Mouse (Mus musculus) thymus, adult 2 months (tissue): ENCODE measurements around the gene Arhgdig. TPM values are rescaled to one million over a fixed set of nuclear protein-coding genes. Genes with fewer than 3 reads are reported as not detected.

Source experiments
- DNase-seq: peaks from one replicate; pipeline ENCODE4 v3.0.0; 2021
- H3K27ac ChIP-seq: fragments of 200-500 bp; 2 replicates; pipeline ENCODE4 v1.5.1; 2012; ENCODE audit warnings: low read length, control low read depth; ENCODE audit not compliant: control insufficient read depth, insufficient read depth
- H3K27me3 ChIP-seq: fragments of 200-500 bp; 2 replicates; pipeline ENCODE4 v1.6.1; 2012; ENCODE audit warnings: mild to moderate bottlenecking, low read length, moderate library complexity, mixed read lengths; ENCODE audit not compliant: control insufficient read depth, insufficient read depth
- H3K36me3 ChIP-seq: fragments of 200-500 bp; 2 replicates; pipeline ENCODE4 v1.6.1; 2012; ENCODE audit warnings: mild to moderate bottlenecking, low read length, moderate library complexity; ENCODE audit not compliant: control insufficient read depth, insufficient read depth
- H3K4me1 ChIP-seq: fragments of 200-500 bp; replicated peaks from 2 replicates; pipeline ENCODE4 v1.6.1; 2012; ENCODE audit warnings: low read length; ENCODE audit not compliant: control insufficient read depth, insufficient read depth
- H3K4me3 ChIP-seq: fragments of 200-500 bp; 2 replicates; pipeline ENCODE4 v1.5.1; 2012; ENCODE audit warnings: mild to moderate bottlenecking, low read length, control low read depth, moderate library complexity; ENCODE audit not compliant: control insufficient read depth, insufficient read depth
- CTCF ChIP-seq: fragments of 200-500 bp; IDR thresholded peaks from 2 replicates; pipeline ENCODE4 v1.5.1; 2012; ENCODE audit warnings: mild to moderate bottlenecking, control low read depth, low read length, moderate library complexity, borderline replicate concordance; ENCODE audit not compliant: control insufficient read depth, poor library complexity, insufficient read depth; ENCODE audit errors: extremely low read depth
- POLR2A ChIP-seq: fragments of 200-500 bp; IDR thresholded peaks from 2 replicates; pipeline ENCODE4 v1.6.1; 2012; ENCODE audit warnings: mild to moderate bottlenecking, low read length, control low read depth, moderate library complexity; ENCODE audit not compliant: control insufficient read depth, poor library complexity, insufficient read depth; ENCODE audit errors: extremely low read depth
- WGBS: fragments of 180-500 bp; shearing (Covaris S2); methylation state at CpG from one replicate; pipeline ENCODE4 v1.1.7; 2018; 5-methylcytosine and 5-hydroxymethylcytosine counted together
- polyA plus RNA-seq: library from polyadenylated mRNA; depleted of rRNA; stranded (reverse); fragments of >200 nt; gene quantifications from 2 replicates; pipeline ENCODE4 v1.2.3, GENCODE M21; 2012

The Arhgdig gene
- polyA plus RNA-seq, 1 experiment, result 0.77 TPM

- Histone ChIP-seq H3K27me3 (peaks cover 3% of the 10 kb centered on the region; the same call in 1 of the 2 replicates), H3K27ac (no peak overlapping the region), H3K36me3 (no peaks in the 10 kb centered on the region), H3K4me3 (no peak overlapping the region), H3K4me1 (peaks cover 11% of the 10 kb centered on the region)
- 64% methylated on average over 1 of the region's 1 CpGs for WGBS
- TF ChIP-seq POLR2A (no peak), CTCF (no peak)
- DNase-seq, result no peak
Measured at GRCm38 (mm10) chr17:26206392-26206791, 1.2 kb downstream of the Arhgdig start.

- DNase-seq, result no peak
- 81% methylated on average over 11 of the region's 11 CpGs for WGBS
- Histone ChIP-seq H3K27ac (no peak overlapping the region), H3K4me1 (peaks cover 18% of the 10 kb centered on the region), H3K27me3 (peaks cover 3% of the 10 kb centered on the region; the same call in 1 of the 2 replicates), H3K36me3 (no peaks in the 10 kb centered on the region), H3K4me3 (no peak overlapping the region)
- TF ChIP-seq CTCF, result no peak
- no peak for TF ChIP-seq POLR2A
Measured at GRCm38 (mm10) chr17:26204766-26205165, 2.8 kb downstream of the Arhgdig start.

DNA sequence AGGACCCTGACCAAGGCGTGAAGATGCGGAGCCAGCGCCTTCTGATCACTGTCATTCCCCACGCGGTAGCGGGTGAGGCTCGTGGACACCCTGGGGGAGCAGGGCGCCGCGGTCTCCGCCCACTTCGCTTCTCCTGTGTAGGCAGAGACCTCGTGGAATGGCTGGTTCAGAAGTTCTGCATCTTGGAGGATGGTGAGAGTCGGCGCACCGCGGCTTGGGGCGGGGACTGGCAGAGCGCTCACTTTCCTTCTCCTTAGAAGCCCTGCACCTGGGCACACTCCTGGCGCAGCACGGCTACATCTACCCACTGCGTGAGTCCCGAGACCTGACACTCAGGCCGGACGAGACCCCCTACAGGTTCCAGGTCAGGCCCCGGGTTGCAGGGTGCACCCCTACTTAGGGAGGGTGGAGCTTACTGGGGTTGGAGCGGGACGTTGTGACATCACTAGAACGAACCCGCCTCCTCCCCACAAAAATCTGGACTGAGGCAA, 4.2 kb downstream of the Arhgdig start:
- Histone ChIP-seq H3K4me1 (peaks cover 18% of the 10 kb centered on the region), H3K4me3 (peak overlapping the region; percentile 45), H3K27me3 (peaks cover 3% of the 10 kb centered on the region; the same call in 1 of the 2 replicates), H3K36me3 (no peaks in the 10 kb centered on the region), H3K27ac (no peak overlapping the region)
- DNase-seq, result peak; percentile 19
- 3% methylated on average over 30 of the region's 30 CpGs for WGBS
- TF ChIP-seq POLR2A (no peak), CTCF (no peak)

DNA sequence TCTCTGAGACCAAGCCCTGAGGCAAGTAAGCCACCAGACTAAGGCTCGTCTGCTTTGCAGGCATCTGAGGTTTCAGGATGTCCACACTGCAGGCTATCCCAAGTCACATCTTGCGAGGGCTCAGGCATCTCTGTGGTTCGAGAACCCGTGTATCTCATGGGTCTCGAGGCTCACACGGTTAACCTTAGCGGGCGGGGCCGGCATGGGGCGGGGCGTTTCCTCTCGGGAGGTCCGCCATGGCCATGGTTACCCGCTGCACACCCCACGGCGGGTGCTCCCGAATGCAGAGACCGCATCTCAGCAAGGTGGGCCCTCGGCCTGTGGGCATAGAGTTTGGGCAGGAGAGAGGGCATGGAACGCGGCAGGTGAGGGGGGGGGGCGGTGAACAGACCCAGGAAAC, 4.8 kb downstream of the Arhgdig start, which contains the start of gene Rgs11:
Rgs11 (plus strand) TSS at position 215 of the 400 bp plus-strand sequence.
- 2% methylated on average over 22 of the region's 22 CpGs for WGBS
- Histone ChIP-seq H3K4me1 (peaks cover 18% of the 10 kb centered on the region), H3K4me3 (peak within 1 kb of the TSS; percentile 45), H3K36me3 (no peaks in the 10 kb centered on the region), H3K27ac (no peak within 1 kb of the TSS), H3K27me3 (peaks cover 3% of the 10 kb centered on the region; the same call in 1 of the 2 replicates)
- TF ChIP-seq CTCF, result no peak
- TF ChIP-seq POLR2A, result no peak
- DNase-seq, result peak; percentile 43

DNA sequence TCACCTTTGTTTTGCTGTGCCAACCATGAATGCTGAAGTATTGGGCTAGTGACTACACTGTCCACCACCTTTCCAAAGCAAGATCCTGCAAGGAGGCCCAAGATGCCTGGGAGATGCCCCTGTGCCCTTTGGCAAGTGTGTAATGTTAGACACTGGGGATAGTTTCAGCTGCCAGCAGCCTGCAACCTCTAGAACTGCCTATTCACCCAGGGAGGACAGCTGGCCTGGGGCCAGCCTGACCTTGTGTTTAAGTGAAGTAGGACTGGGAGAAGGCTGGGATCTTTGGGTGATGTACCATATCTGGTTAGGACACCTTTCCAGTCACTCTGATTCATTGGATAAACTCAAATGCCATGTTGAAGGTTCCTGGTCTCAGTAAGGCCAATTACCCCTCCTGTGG, 5.6 kb downstream of the Arhgdig start:
- H3K27me3 ChIP-seq, result peaks cover 3% of the 10 kb centered on the region; the same call in 1 of the 2 replicates
- no peak overlapping the region for H3K27ac ChIP-seq
- H3K4me3 ChIP-seq, result no peak overlapping the region
- no peak for DNase-seq
- H3K36me3 ChIP-seq, result no peaks in the 10 kb centered on the region
- H3K4me1 ChIP-seq, result peaks cover 18% of the 10 kb centered on the region
- TF ChIP-seq CTCF (no peak), POLR2A (no peak)

DNA sequence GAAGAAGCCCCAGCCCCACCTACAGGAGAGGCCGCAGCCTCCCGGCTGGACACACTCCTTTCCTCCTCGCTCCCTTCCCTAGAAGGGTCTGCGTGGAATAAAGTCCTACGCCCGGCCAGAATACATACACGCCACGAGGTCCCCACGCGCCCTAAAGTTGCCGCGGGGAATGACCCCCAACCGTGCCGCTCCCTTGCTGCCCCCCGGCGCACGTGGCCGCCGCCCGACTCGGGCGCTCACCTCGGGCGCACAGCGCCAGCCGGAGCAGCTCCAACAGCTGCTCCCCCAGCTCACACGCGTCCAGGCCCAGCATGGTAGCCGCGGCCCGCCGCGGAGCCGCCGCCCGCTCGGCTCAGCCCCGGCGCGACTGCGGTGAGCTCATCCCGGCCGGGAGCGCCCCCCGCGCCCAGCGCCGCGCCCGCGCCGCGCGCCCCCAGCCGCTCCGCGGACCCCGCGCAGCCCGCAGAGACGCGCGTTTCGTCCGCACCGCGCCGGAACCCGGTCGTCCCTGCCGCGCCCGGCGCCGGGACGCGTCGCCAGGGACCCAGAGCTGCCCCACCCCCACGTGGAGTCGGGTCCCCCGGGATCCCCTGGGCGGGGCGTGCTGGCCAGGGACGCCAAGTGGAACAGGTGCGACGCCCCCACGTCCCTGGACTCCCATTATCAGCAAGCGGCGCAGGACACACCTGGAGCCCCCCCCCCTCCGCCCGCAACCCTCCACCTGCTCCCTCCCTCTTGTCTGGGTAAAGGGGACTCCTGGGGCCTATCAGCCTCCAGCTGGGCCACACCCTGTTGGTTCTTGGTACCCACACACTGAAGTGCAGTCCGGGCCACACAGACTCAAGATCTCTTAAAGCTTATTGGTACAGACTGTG, 6.5 kb downstream of the Arhgdig start:
- no peak for TF ChIP-seq CTCF
- TF ChIP-seq POLR2A, result no peak
- Histone ChIP-seq H3K36me3 (peaks cover under 1% of the 10 kb centered on the region; the same call in 1 of the 2 replicates), H3K27me3 (peaks cover 3% of the 10 kb centered on the region; the same call in 1 of the 2 replicates), H3K4me1 (peaks cover 18% of the 10 kb centered on the region), H3K4me3 (peak overlapping the region; percentile 31), H3K27ac (no peak overlapping the region)
- WGBS, result 6% methylated on average over 92 of the region's 92 CpGs
- no peak for DNase-seq

GRCm38 (mm10) chr17:26198892-26199291, 8.7 kb downstream of the Arhgdig start, which contains the start of gene Pdia2:
Pdia2 (minus strand) TSS chr17:26199087.
- 82% methylated on average over 4 of the region's 4 CpGs for WGBS
- no peak for TF ChIP-seq CTCF
- no peak for TF ChIP-seq POLR2A
- H3K27me3 ChIP-seq, result peaks cover 3% of the 10 kb centered on the region; the same call in 1 of the 2 replicates
- no peak within 1 kb of the TSS for H3K27ac ChIP-seq
- peaks cover 18% of the 10 kb centered on the region for H3K4me1 ChIP-seq
- no peak within 1 kb of the TSS for H3K4me3 ChIP-seq
- DNase-seq, result no peak
- peaks cover 12% of the 10 kb centered on the region; the same call in 1 of the 2 replicates for H3K36me3 ChIP-seq
